Comparison of ENCODE assay signal across 19 mouse cellular contexts in genomic region chr10:108470319-108470955, GRCm38 (mm10).
DNase-seq lines count a peak whose midpoint lies in the region; ATAC-seq and TF ChIP-seq lines count a peak whose summit lies in the region.
"Had no signal": no experiment of that assay in that cellular context is flagged by ENCODE, and none has a peak within 500 bp of the region (broad histone marks: within the 10 kb centered on the region; RNA-seq: fewer than 3 reads in every experiment).

No protein-coding gene starts in this region.

- DNase-seq in forebrain, postnatal 0 days, result no peak
- peak; percentile 10 for DNase-seq in midbrain, embryonic 11.5 days (ENCODE audit: low spot score, missing footprints)
- DNase-seq in cerebellum, adult 9-11 months, result peak; percentile 36
- DNase-seq in adipocyte (ENCODE audit: low spot score), result no peak
- DNase-seq in adrenal gland, adult 2 months, result no peak
- DNase-seq: gastrocnemius, postnatal 10 days; heart, adult 2 months; lung, adult 2 months; lung, postnatal 4 days; right cerebral cortex, postnatal 4 days; thymus, postnatal 4 days had no signal

- no peaks in the 10 kb centered on the region for H3K27me3 ChIP-seq in forebrain, embryonic 12.5 days
- no peaks in the 10 kb centered on the region for H3K27me3 ChIP-seq in forebrain, postnatal 0 days (ENCODE audit: insufficient read depth, low read length)
- H3K27me3 ChIP-seq in midbrain, embryonic 11.5 days (ENCODE audit: control insufficient read depth, insufficient read depth, low read length), result no peaks in the 10 kb centered on the region
- no peaks in the 10 kb centered on the region for H3K27me3 ChIP-seq in midbrain, embryonic 13.5 days
- H3K27me3 ChIP-seq in neural tube, embryonic 14.5 days (ENCODE audit: control insufficient read depth, insufficient read depth, low read length), result no peaks in the 10 kb centered on the region

- H3K4me1 ChIP-seq in forebrain, embryonic 12.5 days, result 0 out of 2 replicates have a peak, but pooled peaks cover 6% of the 10 kb centered on the region
- H3K4me1 ChIP-seq in forebrain, postnatal 0 days (ENCODE audit: insufficient read depth), result no peaks in the 10 kb centered on the region
- H3K4me1 ChIP-seq in midbrain, embryonic 11.5 days (ENCODE audit: control insufficient read depth, insufficient read depth, low read length), result no peaks in the 10 kb centered on the region
- H3K4me1 ChIP-seq in midbrain, embryonic 13.5 days (replicated peaks), result peaks cover 5% of the 10 kb centered on the region; the same call in 1 of the 2 replicates
- no peaks in the 10 kb centered on the region for H3K4me1 ChIP-seq in neural tube, embryonic 14.5 days (ENCODE audit: control insufficient read depth, insufficient read depth, low read length)
- H3K4me1 ChIP-seq: limb, embryonic 10.5 days had no signal

- 37% methylated on average over 6 of the region's 6 CpGs for WGBS in forebrain, embryonic 12.5 days
- WGBS in forebrain, postnatal 0 days, result 20% methylated on average over 6 of the region's 6 CpGs
- 51% methylated on average over 6 of the region's 6 CpGs for WGBS in midbrain, embryonic 11.5 days
- WGBS in midbrain, embryonic 13.5 days, result 39% methylated on average over 6 of the region's 6 CpGs
- WGBS in neural tube, embryonic 14.5 days, result 22% methylated on average over 6 of the region's 6 CpGs

- H3K9me3 ChIP-seq in forebrain, embryonic 12.5 days, result no peaks in the 10 kb centered on the region
- H3K9me3 ChIP-seq in forebrain, postnatal 0 days (ENCODE audit: low read length), result 0 out of 2 replicates have a peak, but pooled peaks cover 9% of the 10 kb centered on the region
- no peaks in the 10 kb centered on the region for H3K9me3 ChIP-seq in midbrain, embryonic 11.5 days (ENCODE audit: control insufficient read depth, low read length)
- 0 out of 2 replicates have a peak, but pooled peaks cover 8% of the 10 kb centered on the region for H3K9me3 ChIP-seq in midbrain, embryonic 13.5 days
- H3K9me3 ChIP-seq in neural tube, embryonic 14.5 days (ENCODE audit: control insufficient read depth, low read length), result no peaks in the 10 kb centered on the region
- H3K9me3 ChIP-seq: limb, embryonic 10.5 days had no signal

- no peak overlapping the region for H3K4me2 ChIP-seq in forebrain, embryonic 12.5 days
- no peak overlapping the region for H3K4me2 ChIP-seq in forebrain, postnatal 0 days (ENCODE audit: low read depth)
- H3K4me2 ChIP-seq in midbrain, embryonic 11.5 days, result no peak overlapping the region
- no peak overlapping the region for H3K4me2 ChIP-seq in midbrain, embryonic 13.5 days (replicated peaks)
- no peak overlapping the region for H3K4me2 ChIP-seq in neural tube, embryonic 14.5 days (ENCODE audit: low read depth, low read length)
- H3K4me2 ChIP-seq: liver, embryonic 11.5 days had no signal

- H3K9ac ChIP-seq in forebrain, embryonic 12.5 days, result no peak overlapping the region
- H3K9ac ChIP-seq in forebrain, postnatal 0 days, result no peak overlapping the region
- no peak overlapping the region for H3K9ac ChIP-seq in midbrain, embryonic 11.5 days (ENCODE audit: low read length)
- no peak overlapping the region for H3K9ac ChIP-seq in midbrain, embryonic 13.5 days (replicated peaks)
- no peak overlapping the region for H3K9ac ChIP-seq in neural tube, embryonic 14.5 days (replicated peaks; ENCODE audit: low read depth, low read length)

- no peaks in the 10 kb centered on the region for H3K36me3 ChIP-seq in forebrain, embryonic 12.5 days (replicated peaks)
- H3K36me3 ChIP-seq in forebrain, postnatal 0 days (ENCODE audit: insufficient read depth), result no peaks in the 10 kb centered on the region
- no peaks in the 10 kb centered on the region for H3K36me3 ChIP-seq in midbrain, embryonic 11.5 days (ENCODE audit: control insufficient read depth, insufficient read depth, low read length)
- no peaks in the 10 kb centered on the region for H3K36me3 ChIP-seq in midbrain, embryonic 13.5 days
- no peaks in the 10 kb centered on the region for H3K36me3 ChIP-seq in neural tube, embryonic 14.5 days (ENCODE audit: control insufficient read depth, insufficient read depth, low read length)
- H3K36me3 ChIP-seq: limb, embryonic 10.5 days had no signal

- TF ChIP-seq CTCF in forebrain, postnatal 0 days (IDR thresholded peaks at IDR 0.05; ENCODE audit: low read depth), result no peak

- no peak overlapping the region for H3K4me3 ChIP-seq in forebrain, embryonic 12.5 days (replicated peaks)
- H3K4me3 ChIP-seq in forebrain, postnatal 0 days (ENCODE audit: low read depth, low read length), result no peak overlapping the region
- no peak overlapping the region for H3K4me3 ChIP-seq in midbrain, embryonic 11.5 days (ENCODE audit: low read depth, low read length)
- H3K4me3 ChIP-seq in midbrain, embryonic 13.5 days (replicated peaks), result no peak overlapping the region
- H3K4me3 ChIP-seq in neural tube, embryonic 14.5 days (ENCODE audit: low read depth, low read length), result no peak overlapping the region
- H3K4me3 ChIP-seq: erythroblast, embryonic 14.5 days; heart, adult 2 months; layer of hippocampus, adult 2 months; limb, embryonic 10.5 days had no signal

- no peak for ATAC-seq in forebrain, embryonic 12.5 days (ENCODE audit: low FRiP score)
- no peak for ATAC-seq in forebrain, postnatal 0 days
- no peak for ATAC-seq in midbrain, embryonic 11.5 days (ENCODE audit: low FRiP score)
- no peak for ATAC-seq in midbrain, embryonic 13.5 days
- ATAC-seq in neural tube, embryonic 14.5 days (ENCODE audit: low read depth), result no peak
- ATAC-seq: midbrain, embryonic 16.5 days had no signal

- H3K27ac ChIP-seq in forebrain, embryonic 12.5 days, result peak overlapping the region; percentile 10; the same call in 1 of the 2 replicates
- no peak overlapping the region for H3K27ac ChIP-seq in forebrain, postnatal 0 days (ENCODE audit: low read depth, low read length)
- no peak overlapping the region for H3K27ac ChIP-seq in midbrain, embryonic 11.5 days (ENCODE audit: low read depth, low read length)
- H3K27ac ChIP-seq in midbrain, embryonic 13.5 days, result no peak overlapping the region
- 0 out of 2 replicates have a peak overlapping the region, but pooled peaks have one; percentile 28 for H3K27ac ChIP-seq in neural tube, embryonic 14.5 days (ENCODE audit: low read depth, low read length)
- H3K27ac ChIP-seq: heart, adult 2 months; layer of hippocampus, adult 2 months; limb, embryonic 10.5 days had no signal

Comparison
In these comparisons a context has a peak if more than half of its experiments do, and no peak if none do; other contexts are left out.
1. H3K27ac ChIP-seq: peak in forebrain, embryonic 12.5 days (single experiment) and neural tube, embryonic 14.5 days (single experiment); none in forebrain, postnatal 0 days (single experiment), midbrain, embryonic 11.5 days (single experiment) and midbrain, embryonic 13.5 days (single experiment).
2. DNase-seq: peak in midbrain, embryonic 11.5 days (single experiment) and cerebellum, adult 9-11 months (single experiment); none in forebrain, postnatal 0 days (single experiment), adipocyte (single experiment) and adrenal gland, adult 2 months (single experiment).